Mouse (Mus musculus): ENCODE data around the gene Mettl15. TPM values are rescaled to one million over a fixed set of nuclear protein-coding genes. Genes with fewer than 3 reads are reported as not detected.

The Mettl15 gene
- total and polyA plus RNA-seq, 3 experiments, result 3.1 to 5.3 TPM; not detected in 1

GRCm38 (mm10) chr2:109140330-109140729 is 140.2 kb downstream of the Mettl15 start:
- TF ChIP-seq ZNF384 (IDR thresholded peaks at IDR 0.05; ENCODE audit: low read depth, low read length) (no peak), ZMIZ1 (IDR thresholded peaks at IDR 0.05; ENCODE audit: low read depth, low read length) (no peak), MYC (IDR thresholded peaks at IDR 0.05; ENCODE audit: low read depth, low read length) (no peak), EP300 (IDR thresholded peaks at IDR 0.05; ENCODE audit: low read depth in 1 of 2, low read length in 2 of 2) (no peak), ELF1 (IDR thresholded peaks at IDR 0.05; ENCODE audit: low read depth, low read length) (no peak), KAT2A (conservative IDR thresholded peaks at IDR 0.05; ENCODE audit: low read depth, low read length) (no peak), TCF12 (IDR thresholded peaks at IDR 0.05; ENCODE audit: low read depth, low read length) (no peak), NELFE (IDR thresholded peaks at IDR 0.05; ENCODE audit: low read depth, low read length) (no peak), MAX (IDR thresholded peaks at IDR 0.05; ENCODE audit: low read length) (no peak), HCFC1 (IDR thresholded peaks at IDR 0.05; ENCODE audit: low read depth, low read length) (no peak), UBTF (IDR thresholded peaks at IDR 0.05; ENCODE audit: borderline replicate concordance, insufficient read depth, low read depth, low read length) (no peak), TBP (IDR thresholded peaks at IDR 0.05; ENCODE audit: low read depth, low read length) (no peak), ZKSCAN1 (IDR thresholded peaks at IDR 0.05; ENCODE audit: low read depth, low read length) (no peak), TAL1 (IDR thresholded peaks at IDR 0.05; ENCODE audit: low read length) (no peak), MYB (IDR thresholded peaks at IDR 0.05; ENCODE audit: low read depth, low read length) (no peak)
- Histone ChIP-seq H3K27me3 (ENCODE audit: control insufficient read depth in 1 of 2, insufficient read depth in 2 of 2, low read length in 2 of 2) (no peaks in the 10 kb centered on the region), H3K36me3 (ENCODE audit: control insufficient read depth in 1 of 2, insufficient read depth in 2 of 2, low read length in 2 of 2) (peaks cover 0 to 2% of the 10 kb centered on the region in 2 experiments; a peak in 1 of 4 replicates), H3K27ac (ENCODE audit: control insufficient read depth, low read depth, low read length) (no peak overlapping the region), H3K79me2 (ENCODE audit: control insufficient read depth, insufficient read depth, low read length, poor library complexity) (no peaks in the 10 kb centered on the region), H3K9ac (ENCODE audit: control insufficient read depth, low read depth, low read length, poor library complexity, severe bottlenecking) (no peak overlapping the region), H3K9me3 (replicated peaks; ENCODE audit: insufficient read depth, low read length) (no peaks in the 10 kb centered on the region), H3K4me1 (ENCODE audit: control insufficient read depth in 1 of 2, insufficient read depth in 2 of 2, low read length in 2 of 2) (peaks cover 0 to 3% of the 10 kb centered on the region in 2 experiments; a peak in 1 of 4 replicates), H3K4me3 (ENCODE audit: control insufficient read depth in 1 of 2, insufficient read depth in 1 of 2, low read depth in 2 of 2, low read length in 2 of 2) (no peak overlapping the region)
- DNase-seq (ENCODE audit: low read depth, low spot score), result no peak

GRCm38 (mm10) chr2:109137276-109137675 is 143.3 kb downstream of the Mettl15 start:
- no peak overlapping the region for H3K27ac ChIP-seq (ENCODE audit: control insufficient read depth, low read depth, low read length)
- no peaks in the 10 kb centered on the region for H3K9me3 ChIP-seq (replicated peaks; ENCODE audit: insufficient read depth, low read length)
- no peaks in the 10 kb centered on the region for H3K36me3 ChIP-seq (ENCODE audit: control insufficient read depth in 1 of 2, insufficient read depth in 2 of 2, low read length in 2 of 2)
- H3K27me3 ChIP-seq (ENCODE audit: control insufficient read depth in 1 of 2, insufficient read depth in 2 of 2, low read length in 2 of 2), result no peaks in the 10 kb centered on the region
- TF ChIP-seq POLR2AphosphoS2 (IDR thresholded peaks at IDR 0.05; ENCODE audit: low read length) (no peak), USF2 (IDR thresholded peaks at IDR 0.05; ENCODE audit: borderline replicate concordance in 1 of 2, insufficient read depth in 1 of 2, low read depth in 1 of 2, low read length in 2 of 2) (no peak), ETS1 (IDR thresholded peaks at IDR 0.05; ENCODE audit: low read depth, low read length) (no peak), SIN3A (IDR thresholded peaks at IDR 0.05; ENCODE audit: low read length) (no peak), SMC3 (IDR thresholded peaks at IDR 0.05; ENCODE audit: low read depth, low read length) (no peak), GATA1 (IDR thresholded peaks at IDR 0.05; ENCODE audit: low read depth, low read length) (no peak), TAL1 (IDR thresholded peaks at IDR 0.05; ENCODE audit: low read length) (no peak), NELFE (IDR thresholded peaks at IDR 0.05; ENCODE audit: low read depth, low read length) (no peak)
- H3K79me2 ChIP-seq (ENCODE audit: control insufficient read depth, insufficient read depth, low read length, poor library complexity), result no peaks in the 10 kb centered on the region
- no peak overlapping the region for H3K9ac ChIP-seq (ENCODE audit: control insufficient read depth, low read depth, low read length, poor library complexity, severe bottlenecking)
- no peak for DNase-seq (ENCODE audit: low read depth, low spot score)
- H3K4me1 ChIP-seq (ENCODE audit: control insufficient read depth in 1 of 2, insufficient read depth in 2 of 2, low read length in 2 of 2), result no peaks in the 10 kb centered on the region
- H3K4me3 ChIP-seq (ENCODE audit: control insufficient read depth in 1 of 2, insufficient read depth in 1 of 2, low read depth in 2 of 2, low read length in 2 of 2), result no peak overlapping the region
